In the genomic region with DNA sequence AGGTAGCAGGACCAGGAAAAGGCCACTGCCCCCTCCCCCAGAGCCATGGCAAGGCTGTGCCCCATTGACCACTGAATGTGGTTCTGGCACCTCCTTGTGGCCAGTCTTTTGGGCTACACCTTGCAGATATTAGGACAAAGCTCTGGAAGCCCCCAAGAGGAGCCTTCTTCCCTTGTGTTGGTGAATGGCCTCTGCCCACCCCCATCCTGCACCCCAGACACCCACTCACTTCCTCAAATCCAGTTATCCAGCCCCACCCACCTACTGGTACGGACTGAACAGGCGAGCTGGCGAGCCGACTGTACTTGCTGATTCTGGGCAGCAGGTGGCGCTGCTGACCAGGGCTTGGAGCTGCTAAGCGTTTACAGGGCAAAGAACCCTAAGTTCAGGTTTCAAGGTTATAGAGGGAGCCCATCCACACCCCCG, we compare ENCODE assay signal across 8 mouse cellular contexts. TPM values are rescaled to one million over a fixed set of nuclear protein-coding genes. Genes with fewer than 3 reads are reported as not detected.
DNase-seq lines count a peak whose midpoint lies in the region; ATAC-seq lines count a peak whose summit lies in the region.

No protein-coding gene starts in this region.

- WGBS in embryonic facial prominence, embryonic 13.5 days = under 1% methylated on average over 7 of the region's 7 CpGs
- 1% methylated on average over 7 of the region's 7 CpGs for WGBS in limb, embryonic 13.5 days
- WGBS in midbrain, embryonic 15.5 days = 3% methylated on average over 7 of the region's 7 CpGs

- 0 out of 2 replicates have a peak overlapping the region, but pooled peaks have one; percentile 27 for H3K9ac ChIP-seq in embryonic facial prominence, embryonic 13.5 days
- no peak overlapping the region for H3K9ac ChIP-seq in limb, embryonic 13.5 days
- no peak overlapping the region for H3K9ac ChIP-seq in midbrain, embryonic 15.5 days

- ATAC-seq in embryonic facial prominence, embryonic 13.5 days (ENCODE audit: insufficient number of reproducible peaks, insufficient read depth, low FRiP score, low TSS enrichment, low read depth) = peak; percentile 21; the same call in 1 of the 2 replicates
- peak; percentile 68 for ATAC-seq in limb, embryonic 13.5 days (ENCODE audit: low FRiP score, low read depth)
- peak; percentile 68 for ATAC-seq in midbrain, embryonic 15.5 days (replicated peaks)

- H3K9me3 ChIP-seq in embryonic facial prominence, embryonic 13.5 days = no peaks in the 10 kb centered on the region
- H3K9me3 ChIP-seq in limb, embryonic 13.5 days = no peaks in the 10 kb centered on the region
- no peaks in the 10 kb centered on the region for H3K9me3 ChIP-seq in midbrain, embryonic 15.5 days

- H3K27ac ChIP-seq in embryonic facial prominence, embryonic 13.5 days = no peak overlapping the region
- no peak overlapping the region for H3K27ac ChIP-seq in limb, embryonic 13.5 days
- H3K27ac ChIP-seq in midbrain, embryonic 15.5 days = no peak overlapping the region

- no peaks in the 10 kb centered on the region for H3K36me3 ChIP-seq in embryonic facial prominence, embryonic 13.5 days
- H3K36me3 ChIP-seq in limb, embryonic 13.5 days = no peaks in the 10 kb centered on the region
- H3K36me3 ChIP-seq in midbrain, embryonic 15.5 days (replicated peaks) = no peaks in the 10 kb centered on the region

- peak overlapping the region; percentile 54 for H3K4me2 ChIP-seq in embryonic facial prominence, embryonic 13.5 days
- peak overlapping the region; percentile 52 for H3K4me2 ChIP-seq in limb, embryonic 13.5 days (replicated peaks)
- H3K4me2 ChIP-seq in midbrain, embryonic 15.5 days = peak overlapping the region; percentile 52

- peaks cover 6% of the 10 kb centered on the region for H3K27me3 ChIP-seq in embryonic facial prominence, embryonic 13.5 days
- peaks cover 1% of the 10 kb centered on the region; the same call in 1 of the 2 replicates for H3K27me3 ChIP-seq in limb, embryonic 13.5 days
- H3K27me3 ChIP-seq in midbrain, embryonic 15.5 days (replicated peaks) = no peaks in the 10 kb centered on the region; the same call in 1 of the 2 replicates

- DNase-seq in 3134 (ENCODE audit: extremely low read depth, insufficient read length, low spot score) = peak; percentile 73
- peak; percentile 55 to 65 for DNase-seq in adrenal gland, postnatal 4 days (ENCODE audit: low spot score in 2 of 2)
- DNase-seq in heart, adult 8-10 months (ENCODE audit: low spot score) = peak; percentile 79
- DNase-seq in kidney, adult 8-10 months = peak; percentile 71 to 85
- peak; percentile 74 to 84 for DNase-seq in spleen, adult 18-20 months

- H3K4me3 ChIP-seq in embryonic facial prominence, embryonic 13.5 days = peak overlapping the region; percentile 19; the same call in 1 of the 2 replicates
- H3K4me3 ChIP-seq in limb, embryonic 13.5 days = 0 out of 2 replicates have a peak overlapping the region, but pooled peaks have one; percentile 14
- peak overlapping the region; percentile 24 for H3K4me3 ChIP-seq in midbrain, embryonic 15.5 days

- peaks cover 33% of the 10 kb centered on the region for H3K4me1 ChIP-seq in embryonic facial prominence, embryonic 13.5 days
- peaks cover 40% of the 10 kb centered on the region for H3K4me1 ChIP-seq in limb, embryonic 13.5 days
- peaks cover 6% of the 10 kb centered on the region for H3K4me1 ChIP-seq in midbrain, embryonic 15.5 days

RNA-seq across cellular contexts. Expression of a gene that starts 1.3 kb away (rescaled TPM):
- total RNA-seq in adrenal gland, postnatal 4 days (2021) = under 1 TPM; 0.76 to 0.99 TPM
- polyA plus RNA-seq in embryonic facial prominence, embryonic 13.5 days (2015; fragmentation: Nextera tagmentation; extraction: Ambion mirVana) = 0.15 and 0.18 TPM in 2 replicates
- 1 to 10 TPM in 1 of 4 experiments, under 1 TPM in 3; 0.19 to 1.3 (median 0.38) TPM for total RNA-seq in heart, adult 8-10 months (2022)
- polyA plus RNA-seq in limb, embryonic 13.5 days (2015; fragmentation: Nextera tagmentation; extraction: Ambion mirVana) = 0.08 TPM in 2 replicates
- polyA plus RNA-seq in midbrain, embryonic 15.5 days (2015; fragmentation: Nextera tagmentation; extraction: Ambion mirVana) = 0.05 TPM in 1 of 2 replicates, not detected in the other

RNA-seq across cellular contexts. Expression of a gene that starts 22.4 kb away (rescaled TPM):
- under 1 TPM; 0.11 to 0.23 TPM for total RNA-seq in adrenal gland, postnatal 4 days (2021)
- polyA plus RNA-seq in embryonic facial prominence, embryonic 13.5 days (2015; fragmentation: Nextera tagmentation; extraction: Ambion mirVana) = not detected in 2 replicates
- total RNA-seq in heart, adult 8-10 months (2022) = 1 to 10 TPM in 1 of 4 experiments, not detected in 3; 1.6 TPM
- polyA plus RNA-seq in limb, embryonic 13.5 days (2015; fragmentation: Nextera tagmentation; extraction: Ambion mirVana) = 0.06 TPM in 1 of 2 replicates, not detected in the other
- 0.11 and 0.21 TPM in 2 replicates for polyA plus RNA-seq in midbrain, embryonic 15.5 days (2015; fragmentation: Nextera tagmentation; extraction: Ambion mirVana)

RNA-seq across cellular contexts. Expression of a gene that starts 40.6 kb away (rescaled TPM):
- 1 to 10 TPM; 6.3 to 6.6 TPM for total RNA-seq in adrenal gland, postnatal 4 days (2021)
- 6.6 and 7.1 TPM in 2 replicates for polyA plus RNA-seq in embryonic facial prominence, embryonic 13.5 days (2015; fragmentation: Nextera tagmentation; extraction: Ambion mirVana)
- total RNA-seq in heart, adult 8-10 months (2022) = 1 to 10 TPM; 3.5 to 6.9 (median 4.8) TPM
- 4.5 and 4.7 TPM in 2 replicates for polyA plus RNA-seq in limb, embryonic 13.5 days (2015; fragmentation: Nextera tagmentation; extraction: Ambion mirVana)
- 2.6 and 3.6 TPM in 2 replicates for polyA plus RNA-seq in midbrain, embryonic 15.5 days (2015; fragmentation: Nextera tagmentation; extraction: Ambion mirVana)
